Mouse (Mus musculus): ENCODE measurements around the gene Fam83f.

DNA sequence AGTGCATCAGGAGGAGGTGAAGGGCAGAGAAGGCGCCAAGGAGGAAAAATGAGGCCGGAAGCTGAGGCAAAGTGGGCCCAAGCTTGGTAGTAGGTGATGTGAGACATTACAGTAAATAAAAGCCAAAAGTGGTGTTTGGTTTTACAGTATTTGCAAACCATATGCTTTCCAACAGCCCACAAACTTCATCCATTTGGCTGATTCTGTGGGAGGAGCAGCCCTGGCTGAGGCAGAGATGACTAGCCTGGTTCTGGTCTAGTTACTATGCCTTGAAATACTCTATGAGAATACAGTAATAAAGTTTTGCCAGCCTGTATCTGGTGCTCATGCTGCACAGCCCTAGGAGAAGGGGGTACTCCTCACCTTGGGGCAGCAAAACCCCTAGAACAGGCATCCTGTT, 21.2 kb upstream of the Fam83f start:
- TF ChIP-seq CTCF (IDR thresholded peaks at IDR 0.05; ENCODE audit: extremely low read depth, insufficient read depth, low read length) (no peak), POLR2A (IDR thresholded peaks at IDR 0.05; ENCODE audit: extremely low read depth, insufficient read depth, low read length) (no peak)

All from cortical plate, adult 2 months (tissue).